Mouse (Mus musculus): ENCODE data around the gene Ddhd1. TPM values are rescaled to one million over a fixed set of nuclear protein-coding genes. Genes with fewer than 3 reads are reported as not detected.

Gene Ddhd1
- polyA plus RNA-seq, 1 experiment from 2014 or later, result 23.7 TPM

DNA sequence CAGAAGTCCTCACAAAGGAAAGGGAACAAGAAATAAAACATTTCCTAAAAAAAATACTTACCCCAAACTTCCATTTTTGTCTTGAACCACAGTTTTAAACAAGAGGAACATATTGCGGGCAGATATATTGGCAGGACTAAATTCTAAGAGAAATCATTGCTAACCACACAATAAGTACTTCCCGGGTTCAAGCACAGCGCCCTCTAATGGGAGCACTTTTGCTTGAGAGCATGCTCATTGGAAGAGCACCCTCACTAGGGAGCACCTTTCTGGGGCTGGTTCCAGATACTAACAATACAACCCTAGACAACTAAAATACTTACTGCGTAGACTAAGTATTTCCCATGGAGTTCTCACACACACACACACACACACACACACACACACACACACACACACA lies 105.5 kb downstream of the Ddhd1 start:
- Histone ChIP-seq H3K27me3 (ENCODE audit: control insufficient read depth, insufficient read depth, low read length) (no peaks in the 10 kb centered on the region), H3K4me3 (replicated peaks; ENCODE audit: low read depth, low read length) (no peak overlapping the region), H3K4me1 (ENCODE audit: control insufficient read depth, insufficient read depth, low read length) (no peaks in the 10 kb centered on the region), H3K9ac (replicated peaks; ENCODE audit: low read length) (no peak overlapping the region), H3K9me3 (ENCODE audit: control insufficient read depth, low read length) (no peaks in the 10 kb centered on the region), H3K36me3 (ENCODE audit: control insufficient read depth, insufficient read depth, low read length) (no peaks in the 10 kb centered on the region), H3K27ac (replicated peaks; ENCODE audit: low read depth, low read length) (no peak overlapping the region), H3K4me2 (ENCODE audit: low read length) (no peak overlapping the region)
- DNase-seq, result no peak
- 88% methylated on average over 4 of the region's 4 CpGs for WGBS
- no peak for ATAC-seq (ENCODE audit: low FRiP score, low TSS enrichment)

DNA sequence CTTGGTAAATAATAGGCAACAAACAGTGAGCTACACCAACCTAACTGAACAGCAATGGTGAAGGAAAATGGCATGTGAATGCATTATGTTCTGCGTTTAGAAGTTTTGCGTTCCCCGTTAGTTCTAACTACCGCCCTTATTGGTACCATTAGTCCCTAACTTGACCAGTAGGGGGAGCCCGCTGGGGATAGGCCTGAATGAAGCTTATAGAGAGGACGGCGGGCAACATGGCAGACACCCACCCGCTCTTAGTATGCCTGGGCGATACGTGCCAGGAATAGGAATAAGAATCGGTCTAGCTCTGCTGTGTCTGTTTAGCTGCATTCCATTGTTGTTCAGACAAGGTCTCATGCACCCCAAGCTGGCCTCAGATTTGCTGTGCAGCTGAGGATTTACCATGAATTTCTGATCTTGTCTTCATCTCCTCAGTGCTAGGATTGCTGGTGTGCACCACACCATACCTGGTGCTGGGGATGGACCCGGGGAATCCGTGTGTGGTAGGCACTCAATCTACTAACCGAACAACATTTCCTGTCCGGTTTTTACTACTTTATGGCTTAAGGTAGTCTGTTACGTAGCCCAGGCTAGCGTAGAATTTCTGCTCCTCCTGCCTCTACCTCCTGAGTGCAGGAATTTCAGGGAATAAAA lies 106.7 kb downstream of the Ddhd1 start:
- Histone ChIP-seq H3K4me3 (replicated peaks; ENCODE audit: low read depth, low read length) (no peak overlapping the region), H3K4me1 (ENCODE audit: control insufficient read depth, insufficient read depth, low read length) (no peaks in the 10 kb centered on the region), H3K9ac (replicated peaks; ENCODE audit: low read length) (no peak overlapping the region), H3K9me3 (ENCODE audit: control insufficient read depth, low read length) (no peaks in the 10 kb centered on the region), H3K27ac (replicated peaks; ENCODE audit: low read depth, low read length) (0 out of 2 replicates have a peak overlapping the region, but pooled peaks have one; percentile 42), H3K27me3 (ENCODE audit: control insufficient read depth, insufficient read depth, low read length) (no peaks in the 10 kb centered on the region), H3K36me3 (ENCODE audit: control insufficient read depth, insufficient read depth, low read length) (no peaks in the 10 kb centered on the region), H3K4me2 (ENCODE audit: low read length) (peak overlapping the region; percentile 19)
- peak; percentile 84 for ATAC-seq (ENCODE audit: low FRiP score, low TSS enrichment)
- 58% methylated on average over 17 of the region's 17 CpGs for WGBS
- DNase-seq, result peak; percentile 85

DNA sequence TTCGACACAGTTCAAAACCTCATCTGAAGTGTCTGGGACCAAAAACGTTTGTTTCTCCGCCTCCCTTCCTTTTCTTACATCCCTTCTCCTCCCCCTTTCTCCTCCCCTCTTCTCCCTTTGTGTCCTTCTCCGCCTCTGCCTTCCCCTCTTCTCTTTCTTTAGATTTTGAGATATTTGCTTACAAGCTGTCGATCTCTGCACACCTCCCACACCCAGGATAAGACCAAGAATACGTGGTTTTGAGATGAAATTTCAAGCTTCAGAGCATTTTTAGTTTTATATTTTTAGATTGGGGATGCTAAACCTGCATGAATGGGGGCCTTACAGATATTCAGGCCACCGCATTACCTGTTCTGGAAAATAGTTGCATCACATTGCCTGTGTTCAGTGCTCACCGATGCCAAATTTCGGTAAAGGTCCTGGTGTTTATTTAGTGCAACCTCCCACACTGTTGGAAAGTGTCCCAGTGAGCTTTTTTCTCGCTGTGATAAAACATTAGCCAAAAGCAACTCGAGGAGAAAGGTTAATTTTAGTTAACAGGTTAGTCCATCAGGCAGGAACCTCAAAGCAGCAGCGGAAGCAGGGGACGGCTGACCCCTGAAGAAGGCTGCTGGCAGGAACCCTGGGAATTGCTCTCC lies 107.8 kb downstream of the Ddhd1 start:
- no peaks in the 10 kb centered on the region for H3K9me3 ChIP-seq (ENCODE audit: control insufficient read depth, low read length)
- no peak overlapping the region for H3K27ac ChIP-seq (replicated peaks; ENCODE audit: low read depth, low read length)
- 81% methylated on average over 13 of the region's 13 CpGs for WGBS
- H3K9ac ChIP-seq (replicated peaks; ENCODE audit: low read length), result no peak overlapping the region
- DNase-seq (no peak), ATAC-seq (ENCODE audit: low FRiP score, low TSS enrichment) (no peak)
- H3K36me3 ChIP-seq (ENCODE audit: control insufficient read depth, insufficient read depth, low read length), result no peaks in the 10 kb centered on the region
- H3K4me3 ChIP-seq (replicated peaks; ENCODE audit: low read depth, low read length), result no peak overlapping the region
- H3K4me1 ChIP-seq (ENCODE audit: control insufficient read depth, insufficient read depth, low read length), result no peaks in the 10 kb centered on the region
- no peaks in the 10 kb centered on the region for H3K27me3 ChIP-seq (ENCODE audit: control insufficient read depth, insufficient read depth, low read length)
- H3K4me2 ChIP-seq (ENCODE audit: low read length), result no peak overlapping the region

DNA sequence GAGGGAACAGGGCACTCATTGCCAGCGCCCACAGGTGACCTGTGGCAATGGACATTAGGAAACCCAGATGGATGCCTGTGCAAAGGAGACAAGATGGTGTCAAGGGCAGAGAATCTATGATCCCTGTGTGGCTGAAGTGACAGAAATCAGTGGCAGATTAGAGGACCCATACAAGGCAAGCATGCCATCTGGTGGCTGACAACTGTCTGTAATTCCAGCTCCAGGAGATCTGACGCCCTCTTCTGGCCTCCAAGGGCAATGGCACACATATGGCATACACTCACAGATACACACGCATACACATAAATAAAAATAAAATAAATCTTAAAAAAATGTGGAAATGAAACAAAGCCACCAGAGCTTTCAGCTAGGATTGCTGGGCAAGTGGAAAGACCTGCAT lies 109.8 kb downstream of the Ddhd1 start:
- DNase-seq (no peak), ATAC-seq (ENCODE audit: low FRiP score, low TSS enrichment) (no peak)
- Histone ChIP-seq H3K36me3 (ENCODE audit: control insufficient read depth, insufficient read depth, low read length) (no peaks in the 10 kb centered on the region), H3K4me1 (ENCODE audit: control insufficient read depth, insufficient read depth, low read length) (no peaks in the 10 kb centered on the region), H3K9ac (replicated peaks; ENCODE audit: low read length) (no peak overlapping the region), H3K27me3 (ENCODE audit: control insufficient read depth, insufficient read depth, low read length) (no peaks in the 10 kb centered on the region), H3K4me2 (ENCODE audit: low read length) (no peak overlapping the region), H3K4me3 (replicated peaks; ENCODE audit: low read depth, low read length) (no peak overlapping the region), H3K27ac (replicated peaks; ENCODE audit: low read depth, low read length) (no peak overlapping the region), H3K9me3 (ENCODE audit: control insufficient read depth, low read length) (no peaks in the 10 kb centered on the region)
- WGBS, result 79% methylated on average over 3 of the region's 3 CpGs

DNA sequence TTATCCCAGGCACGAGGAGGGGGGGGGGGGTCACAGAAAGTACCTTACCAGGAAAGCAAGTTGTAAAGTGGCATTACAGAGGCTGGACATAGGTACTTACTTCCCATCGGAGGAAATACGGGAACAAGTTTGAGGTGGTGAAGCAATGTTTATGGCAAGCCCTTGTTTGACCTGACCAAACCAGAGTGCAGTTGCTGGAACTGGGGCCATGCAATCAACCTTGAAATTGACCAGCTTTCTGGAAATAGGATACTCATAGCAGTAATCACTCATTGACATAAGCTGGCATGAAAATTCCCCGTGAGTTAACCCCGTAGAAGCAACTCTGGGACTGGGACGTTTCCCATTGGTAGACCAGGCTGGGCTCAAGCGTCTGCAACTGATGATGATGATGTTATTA lies 113.0 kb downstream of the Ddhd1 start:
- ATAC-seq (ENCODE audit: low FRiP score, low TSS enrichment), result no peak
- no peak for DNase-seq
- H3K27me3 ChIP-seq (ENCODE audit: control insufficient read depth, insufficient read depth, low read length), result no peaks in the 10 kb centered on the region
- no peaks in the 10 kb centered on the region; the same call in 1 of the 2 replicates for H3K4me1 ChIP-seq (ENCODE audit: control insufficient read depth, insufficient read depth, low read length)
- 91% methylated on average over 7 of the region's 7 CpGs for WGBS
- no peak overlapping the region for H3K27ac ChIP-seq (replicated peaks; ENCODE audit: low read depth, low read length)
- H3K36me3 ChIP-seq (ENCODE audit: control insufficient read depth, insufficient read depth, low read length), result no peaks in the 10 kb centered on the region
- no peak overlapping the region for H3K4me2 ChIP-seq (ENCODE audit: low read length)
- no peaks in the 10 kb centered on the region for H3K9me3 ChIP-seq (ENCODE audit: control insufficient read depth, low read length)
- no peak overlapping the region for H3K9ac ChIP-seq (replicated peaks; ENCODE audit: low read length)
- H3K4me3 ChIP-seq (replicated peaks; ENCODE audit: low read depth, low read length), result no peak overlapping the region

DNA sequence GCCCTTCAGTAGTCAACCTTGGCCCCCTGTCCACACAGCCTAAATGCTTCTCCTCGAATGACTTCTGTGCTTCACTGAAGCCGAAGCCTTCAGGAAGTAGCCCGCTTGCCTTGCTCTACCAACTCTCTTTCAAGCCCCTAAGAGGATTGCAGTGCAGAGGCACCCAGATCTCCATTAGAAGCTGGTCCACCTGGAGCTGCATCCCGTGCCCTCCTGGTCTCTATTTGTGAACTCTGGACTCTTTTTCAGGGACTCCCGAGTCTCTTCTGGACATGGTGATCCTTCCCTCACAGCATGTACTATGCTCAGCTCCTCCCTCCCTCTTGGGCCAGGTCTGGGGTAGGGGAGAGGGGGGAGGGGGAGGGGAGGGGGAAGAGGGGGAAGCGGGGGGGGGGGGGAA lies 113.9 kb downstream of the Ddhd1 start:
- Histone ChIP-seq H3K27me3 (ENCODE audit: control insufficient read depth, insufficient read depth, low read length) (no peaks in the 10 kb centered on the region), H3K4me3 (replicated peaks; ENCODE audit: low read depth, low read length) (no peak overlapping the region), H3K4me1 (ENCODE audit: control insufficient read depth, insufficient read depth, low read length) (no peaks in the 10 kb centered on the region; the same call in 1 of the 2 replicates), H3K27ac (replicated peaks; ENCODE audit: low read depth, low read length) (no peak overlapping the region), H3K36me3 (ENCODE audit: control insufficient read depth, insufficient read depth, low read length) (no peaks in the 10 kb centered on the region), H3K9ac (replicated peaks; ENCODE audit: low read length) (no peak overlapping the region), H3K9me3 (ENCODE audit: control insufficient read depth, low read length) (no peaks in the 10 kb centered on the region), H3K4me2 (ENCODE audit: low read length) (no peak overlapping the region)
- 80% methylated on average over 5 of the region's 6 CpGs for WGBS
- DNase-seq (no peak), ATAC-seq (ENCODE audit: low FRiP score, low TSS enrichment) (no peak; the same call in 1 of the 2 replicates)

DNA sequence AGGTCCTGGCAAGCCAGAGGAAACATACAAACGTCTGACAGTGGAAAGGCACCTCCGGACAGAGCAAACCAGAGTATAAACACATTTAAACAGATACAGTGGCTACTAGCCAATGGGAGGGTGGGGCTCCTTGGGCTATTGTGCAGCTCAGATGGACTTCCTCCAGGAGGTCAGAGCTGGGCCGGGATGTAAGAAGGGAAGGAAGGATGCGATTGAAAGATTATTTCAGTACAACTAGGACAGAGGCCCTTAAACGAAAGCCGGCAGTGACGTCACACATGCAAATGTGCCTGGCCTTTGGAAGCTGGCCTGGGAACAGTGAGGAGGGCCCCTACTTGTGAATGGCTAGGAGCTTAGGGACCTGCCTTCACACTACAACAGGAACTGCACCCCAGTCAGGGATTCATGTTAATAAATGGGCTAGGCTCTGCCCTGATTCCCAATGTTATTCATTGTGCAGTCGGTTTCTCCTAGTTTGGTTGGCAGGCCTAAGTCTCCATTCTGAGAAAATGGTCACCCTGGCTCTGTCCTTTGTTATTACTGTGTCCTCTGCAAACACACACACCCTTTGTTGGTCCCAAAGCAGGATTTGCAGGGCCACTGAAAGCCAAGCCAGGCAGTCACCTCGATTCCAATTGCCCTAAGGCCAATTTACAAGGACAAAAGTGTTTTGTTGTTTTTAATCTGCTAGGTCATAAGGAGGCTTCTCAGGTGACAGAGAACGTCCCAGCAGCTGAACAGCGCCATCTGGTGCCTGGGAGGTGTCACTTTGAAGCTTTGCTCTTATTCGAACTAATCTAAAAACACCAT lies 118.1 kb downstream of the Ddhd1 start:
- H3K4me2 ChIP-seq (ENCODE audit: low read length), result no peak overlapping the region
- H3K4me1 ChIP-seq (ENCODE audit: control insufficient read depth, insufficient read depth, low read length), result no peaks in the 10 kb centered on the region; the same call in 1 of the 2 replicates
- no peaks in the 10 kb centered on the region for H3K27me3 ChIP-seq (ENCODE audit: control insufficient read depth, insufficient read depth, low read length)
- H3K36me3 ChIP-seq (ENCODE audit: control insufficient read depth, insufficient read depth, low read length), result no peaks in the 10 kb centered on the region
- DNase-seq, result peak; percentile 85
- no peak overlapping the region for H3K9ac ChIP-seq (replicated peaks; ENCODE audit: low read length)
- H3K27ac ChIP-seq (replicated peaks; ENCODE audit: low read depth, low read length), result no peak overlapping the region; the same call in 1 of the 2 replicates
- 44% methylated on average over 12 of the region's 12 CpGs for WGBS
- ATAC-seq (ENCODE audit: low FRiP score, low TSS enrichment), result peak; percentile 64; the same call in 1 of the 2 replicates
- H3K9me3 ChIP-seq (ENCODE audit: control insufficient read depth, low read length), result no peaks in the 10 kb centered on the region
- H3K4me3 ChIP-seq (replicated peaks; ENCODE audit: low read depth, low read length), result no peak overlapping the region
